Mouse (Mus musculus): ENCODE results near the gene Cmtm5.

GRCm38 (mm10) chr14:54912109-54912850 lies 23.8 kb upstream of the Cmtm5 start:
- TF ChIP-seq GATA1 (IDR thresholded peaks at IDR 0.05; ENCODE audit: low read length) (no peak), TAL1 (IDR thresholded peaks at IDR 0.05; ENCODE audit: low read length) (no peak)

All from erythroblast, embryonic 14.5 days (primary cell).